Mouse (Mus musculus): ENCODE measurements around the gene Shroom3.

DNA sequence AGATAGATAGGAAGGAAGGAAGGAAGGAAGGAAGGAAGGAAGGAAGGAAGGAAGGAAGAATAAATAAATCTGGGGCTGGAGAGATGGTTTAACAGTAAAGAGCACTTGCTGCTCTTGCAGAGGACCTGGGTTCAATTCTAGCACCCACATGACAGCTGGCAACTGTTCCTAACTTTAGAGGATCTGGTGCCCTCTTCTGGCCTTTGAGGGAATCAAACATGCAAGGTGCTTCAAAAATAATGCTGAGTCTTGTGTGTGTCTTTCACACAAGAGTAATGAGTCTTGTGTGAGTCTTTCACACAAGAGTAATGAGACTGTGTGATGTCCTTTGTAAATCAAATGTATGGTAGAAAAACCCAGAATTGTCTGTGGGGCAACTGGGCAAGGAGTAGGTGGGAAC, 299.4 kb downstream of the Shroom3 start:
- TF ChIP-seq CTCF (IDR thresholded peaks at IDR 0.05; ENCODE audit: control insufficient read depth, insufficient read depth, insufficient read length) (no peak), MYOD1 (IDR thresholded peaks at IDR 0.05; ENCODE audit: control insufficient read depth, insufficient read length, low read depth) (no peak), MYOG (IDR thresholded peaks at IDR 0.05; ENCODE audit: control insufficient read depth, extremely low read depth, insufficient read length) (no peak), CEBPB (IDR thresholded peaks at IDR 0.05; ENCODE audit: low read depth) (no peak), MAX (IDR thresholded peaks at IDR 0.05) (no peak), FOSL1 (IDR thresholded peaks at IDR 0.05; ENCODE audit: insufficient read depth, low read length, poor library complexity, severe bottlenecking) (no peak)
